Mouse (Mus musculus) embryonic fibroblast, embryonic 13.5 days (primary cell): Measurements from ENCODE around the gene Kcng3.

Source experiments
- CTCF ChIP-seq: IDR thresholded peaks from 2 replicates; pipeline ENCODE4 v1.5.1; 2011; ENCODE audit warnings: mild to moderate bottlenecking, control low read depth, low read length, moderate library complexity, borderline replicate concordance; ENCODE audit not compliant: insufficient read depth
- POLR2A ChIP-seq: IDR thresholded peaks from 2 replicates; pipeline ENCODE4 v1.6.1; 2011; ENCODE audit warnings: low read depth, mild to moderate bottlenecking, control low read depth, low read length, moderate library complexity

GRCm38 (mm10) chr17:83646425-83647163, 14.9 kb upstream of the Kcng3 start:
- no peak for TF ChIP-seq CTCF
- no peak for TF ChIP-seq POLR2A
